Mouse (Mus musculus): ENCODE data around the gene Pex6. TPM values are rescaled to one million over a fixed set of nuclear protein-coding genes. Genes with fewer than 3 reads are reported as not detected.

The Pex6 gene
- total and polyA plus RNA-seq, 3 experiments = 23.0 to 31.2 TPM; not detected in 1

DNA sequence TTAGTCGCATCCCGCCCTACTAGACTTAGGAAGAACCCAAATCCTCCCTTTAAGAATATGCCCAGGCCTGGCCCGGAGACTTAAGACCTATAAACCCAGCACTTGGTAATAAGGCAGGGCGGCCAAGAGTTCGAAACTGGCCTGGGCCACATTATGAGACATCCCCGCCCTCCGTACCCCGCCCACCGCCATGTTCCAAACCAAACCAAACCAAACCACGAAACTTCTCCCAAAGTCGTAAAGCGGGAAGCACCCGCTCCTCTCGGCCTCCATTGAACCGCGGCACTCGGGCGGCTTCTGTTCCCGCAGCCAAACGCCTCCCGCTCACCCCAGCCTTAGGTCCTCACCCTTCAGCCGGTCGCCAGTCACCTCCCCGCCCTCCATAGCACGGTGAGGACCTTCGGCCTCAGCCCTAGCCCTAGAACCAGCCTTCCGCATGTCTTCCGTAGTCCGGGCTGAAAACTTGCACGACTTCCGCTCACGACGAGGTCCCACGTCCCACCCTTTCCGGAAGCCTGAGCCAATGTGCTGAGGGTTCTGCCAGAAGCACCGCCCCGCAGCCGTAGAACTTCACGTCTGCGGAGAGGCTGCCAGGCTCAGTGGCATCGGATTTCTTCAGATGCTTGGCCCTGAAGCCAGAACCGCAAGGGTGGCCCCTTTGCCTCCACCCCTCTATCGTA, 37.3 kb upstream of the Pex6 start, which contains the start of gene Rrp36 (continued):
- TF ChIP-seq RAD21 (IDR thresholded peaks at IDR 0.05; ENCODE audit: low read depth, low read length) (no peak), SIN3A (IDR thresholded peaks at IDR 0.05; ENCODE audit: low read length) (peak; percentile 97), TAL1 (IDR thresholded peaks at IDR 0.05; ENCODE audit: low read length) (no peak), ZKSCAN1 (IDR thresholded peaks at IDR 0.05; ENCODE audit: low read depth, low read length) (peak; percentile 60)

GRCm38 (mm10) chr17:46674530-46675283, 36.6 kb upstream of the Pex6 start:
- peak overlapping the region; percentile 40 for H3K9ac ChIP-seq (ENCODE audit: control insufficient read depth, low read depth, low read length, poor library complexity, severe bottlenecking)
- H3K27me3 ChIP-seq (ENCODE audit: control insufficient read depth in 1 of 2, insufficient read depth in 2 of 2, low read length in 2 of 2) = no peaks in the 10 kb centered on the region
- peaks cover 2 to 21% of the 10 kb centered on the region in 2 experiments; a peak in 3 of 4 replicates for H3K4me1 ChIP-seq (ENCODE audit: control insufficient read depth in 1 of 2, insufficient read depth in 2 of 2, low read length in 2 of 2)
- H3K79me2 ChIP-seq (ENCODE audit: control insufficient read depth, insufficient read depth, low read length, poor library complexity) = peaks cover 31% of the 10 kb centered on the region
- DNase-seq (ENCODE audit: low read depth, low spot score) = no peak
- H3K36me3 ChIP-seq (ENCODE audit: control insufficient read depth in 1 of 2, insufficient read depth in 2 of 2, low read length in 2 of 2) = peaks cover 0 to 20% of the 10 kb centered on the region in 2 experiments; a peak in 2 of 4 replicates
- TF ChIP-seq USF1 (IDR thresholded peaks at IDR 0.05; ENCODE audit: low read depth, low read length) = 0 out of 2 replicates have a peak, but pooled peaks have one; percentile 1
- peak; percentile 36; the same call in 1 of the 2 replicates for TF ChIP-seq MEF2A (IDR thresholded peaks at IDR 0.05; ENCODE audit: extremely low read depth, insufficient replicate concordance, low read depth, low read length, poor library complexity, severe bottlenecking)
- TF ChIP-seq CHD1 (IDR thresholded peaks at IDR 0.05; ENCODE audit: low read depth, low read length) = 0 out of 2 replicates have a peak, but pooled peaks have one; percentile 35
- TF ChIP-seq UBTF (IDR thresholded peaks at IDR 0.05; ENCODE audit: borderline replicate concordance, insufficient read depth, low read depth, low read length) = no peak
- TF ChIP-seq TCF12 (IDR thresholded peaks at IDR 0.05; ENCODE audit: low read depth, low read length) = no peak
- H3K9me3 ChIP-seq (replicated peaks; ENCODE audit: insufficient read depth, low read length) = no peaks in the 10 kb centered on the region
- peak overlapping the region; percentile 13 to 39; a peak in 2 of 4 replicates for H3K4me3 ChIP-seq (ENCODE audit: control insufficient read depth in 1 of 2, insufficient read depth in 1 of 2, low read depth in 2 of 2, low read length in 2 of 2)
- peak overlapping the region; percentile 51 for H3K27ac ChIP-seq (ENCODE audit: control insufficient read depth, low read depth, low read length)

- H3K79me2 ChIP-seq (ENCODE audit: control insufficient read depth, insufficient read depth, low read length, poor library complexity) = peaks cover 40% of the 10 kb centered on the region
- peaks cover 0 to 21% of the 10 kb centered on the region in 2 experiments; a peak in 2 of 4 replicates for H3K36me3 ChIP-seq (ENCODE audit: control insufficient read depth in 1 of 2, insufficient read depth in 2 of 2, low read length in 2 of 2)
- H3K9ac ChIP-seq (ENCODE audit: control insufficient read depth, low read depth, low read length, poor library complexity, severe bottlenecking) = peak within 1 kb of the TSS; percentile 95
- peak within 1 kb of the TSS; percentile 86 for H3K27ac ChIP-seq (ENCODE audit: control insufficient read depth, low read depth, low read length)
- peaks cover 2 to 16% of the 10 kb centered on the region in 2 experiments; a peak in 3 of 4 replicates for H3K4me1 ChIP-seq (ENCODE audit: control insufficient read depth in 1 of 2, insufficient read depth in 2 of 2, low read length in 2 of 2)
- H3K9me3 ChIP-seq (replicated peaks; ENCODE audit: insufficient read depth, low read length) = no peaks in the 10 kb centered on the region
- DNase-seq (ENCODE audit: low read depth, low spot score) = no peak
- no peaks in the 10 kb centered on the region for H3K27me3 ChIP-seq (ENCODE audit: control insufficient read depth in 1 of 2, insufficient read depth in 2 of 2, low read length in 2 of 2)
- peak within 1 kb of the TSS; percentile 80 to 93 for H3K4me3 ChIP-seq (ENCODE audit: control insufficient read depth in 1 of 2, insufficient read depth in 1 of 2, low read depth in 2 of 2, low read length in 2 of 2)
- TF ChIP-seq ZNF384 (IDR thresholded peaks at IDR 0.05; ENCODE audit: low read depth, low read length) (no peak), HCFC1 (IDR thresholded peaks at IDR 0.05; ENCODE audit: low read depth, low read length) (no peak), POLR2AphosphoS5 (IDR thresholded peaks at IDR 0.05; ENCODE audit: borderline replicate concordance, low read depth, low read length) (no peak), MAFK (IDR thresholded peaks at IDR 0.05; ENCODE audit: borderline replicate concordance, low read depth, low read length) (no peak), JUND (IDR thresholded peaks at IDR 0.05; ENCODE audit: low read depth, low read length) (no peak), USF2 (IDR thresholded peaks at IDR 0.05; ENCODE audit: borderline replicate concordance in 1 of 2, insufficient read depth in 1 of 2, low read depth in 1 of 2, low read length in 2 of 2) (no peak), CHD2 (IDR thresholded peaks at IDR 0.05; ENCODE audit: low read length) (no peak), POLR2AphosphoS2 (IDR thresholded peaks at IDR 0.05; ENCODE audit: low read length) (no peak), MYB (IDR thresholded peaks at IDR 0.05; ENCODE audit: low read depth, low read length) (no peak), RAD21 (IDR thresholded peaks at IDR 0.05; ENCODE audit: low read depth, low read length) (no peak), ZMIZ1 (IDR thresholded peaks at IDR 0.05; ENCODE audit: low read depth, low read length) (no peak), POLR2A (IDR thresholded peaks at IDR 0.05; ENCODE audit: control insufficient read depth in 1 of 2, insufficient read depth in 1 of 2, low read depth in 1 of 2, low read length in 2 of 2, poor library complexity in 1 of 2) (no peak), CHD1 (IDR thresholded peaks at IDR 0.05; ENCODE audit: low read depth, low read length) (no peak), TAL1 (IDR thresholded peaks at IDR 0.05; ENCODE audit: low read length) (no peak)
Observed at GRCm38 (mm10) chr17:46678416-46678815, 32.8 kb upstream of the Pex6 start, which contains the start of gene Mea1. Gene Mea1, plus strand, starts transcription at chr17:46678793.
